Mouse (Mus musculus) embryonic facial prominence, embryonic 14.5 days (tissue): ENCODE results near the gene Neu1. TPM values are rescaled to one million over a fixed set of nuclear protein-coding genes. Genes with fewer than 3 reads are reported as not detected.
A peak's percentile ranks its signal among the peaks of the same experiment; 100 is the strongest.

ENCODE experiments used
- ATAC-seq: fragments of 200-750 bp; cut with Nextera tagmentation; 2 replicates; pipeline ENCODE4 v1.8.0; 2017; ENCODE audit warnings: low read depth, moderate number of reproducible peaks, moderate TSS enrichment
- DNase-seq: peaks from one replicate; pipeline ENCODE4 v3.0.0-alpha.2; 2015; ENCODE audit warnings: low spot score
- H3K27ac ChIP-seq: fragments of 300-500 bp; sonication (generic); replicated peaks from 2 replicates; pipeline ENCODE4 v1.5.1; 2014; ENCODE audit warnings: low read depth, mild to moderate bottlenecking, low read length, moderate library complexity
- H3K27me3 ChIP-seq: fragments of 300-500 bp; sonication (generic); replicated peaks from 2 replicates; pipeline ENCODE4 v1.6.1; 2014; ENCODE audit warnings: low read length; ENCODE audit not compliant: control insufficient read depth, insufficient read depth
- H3K36me3 ChIP-seq: fragments of 300-500 bp; sonication (generic); 2 replicates; pipeline ENCODE4 v1.6.1; 2014; ENCODE audit warnings: low read length, mixed read lengths; ENCODE audit not compliant: control insufficient read depth, insufficient read depth
- H3K4me1 ChIP-seq: fragments of 300-500 bp; sonication (generic); 2 replicates; pipeline ENCODE4 v1.6.1; 2014; ENCODE audit warnings: antibody characterized with exemption, low read length; ENCODE audit not compliant: control insufficient read depth, insufficient read depth
- H3K4me2 ChIP-seq: fragments of 300-500 bp; sonication (generic); 2 replicates; pipeline ENCODE4 v1.6.1; 2014; ENCODE audit warnings: low read depth, mild to moderate bottlenecking, low read length, moderate library complexity, mixed read lengths
- H3K4me3 ChIP-seq: fragments of 300-500 bp; sonication (generic); 2 replicates; pipeline ENCODE4 v1.5.1; 2014; ENCODE audit warnings: low read depth, mild to moderate bottlenecking, low read length
- H3K9ac ChIP-seq: fragments of 300-500 bp; sonication (generic); 2 replicates; pipeline ENCODE4 v1.6.1; 2014; ENCODE audit warnings: low read depth, mild to moderate bottlenecking, low read length, moderate library complexity, mixed read lengths
- H3K9me3 ChIP-seq: fragments of 300-500 bp; sonication (generic); 2 replicates; pipeline ENCODE4 v1.6.1; 2016; ENCODE audit warnings: low read length; ENCODE audit not compliant: control insufficient read depth
- WGBS: fragments of 180-500 bp; shearing (Covaris S2); extraction: QIAGEN DNeasy Blood & Tissue Kit; methylation state at CpG from one replicate; pipeline ENCODE4 v1.1.7; 2014; 5-methylcytosine and 5-hydroxymethylcytosine counted together
- polyA plus RNA-seq: library from polyadenylated mRNA; unstranded; fragments of >200 nt; fragmentation: Nextera tagmentation; extraction: Ambion mirVana; gene quantifications from 2 replicates; pipeline ENCODE4 v1.2.1, GENCODE M21; 2014

The Neu1 gene
- 15.0 and 15.4 TPM in 2 replicates for polyA plus RNA-seq

GRCm38 (mm10) chr17:34931061-34931734 lies at the start of gene Neu1:
Gene Neu1, plus strand, starts transcription at chr17:34931253.
- ATAC-seq (peak; percentile 98), DNase-seq (peak; percentile 99)
- Histone ChIP-seq H3K27me3 (no peaks in the 10 kb centered on the region), H3K4me2 (peak within 1 kb of the TSS; percentile 72), H3K4me1 (peaks cover 7% of the 10 kb centered on the region), H3K9me3 (no peaks in the 10 kb centered on the region), H3K27ac (no peak within 1 kb of the TSS), H3K9ac (peak within 1 kb of the TSS; percentile 81), H3K36me3 (peaks cover 5% of the 10 kb centered on the region; the same call in 1 of the 2 replicates), H3K4me3 (peak within 1 kb of the TSS; percentile 71)
- WGBS = 1% methylated on average over 31 of the region's 38 CpGs

- Histone ChIP-seq H3K4me3 (peak within 1 kb of the TSS; percentile 17; the same call in 1 of the 2 replicates), H3K27ac (no peak within 1 kb of the TSS), H3K4me1 (peaks cover 13% of the 10 kb centered on the region; the same call in 1 of the 2 replicates), H3K4me2 (peak within 1 kb of the TSS; percentile 37), H3K36me3 (no peaks in the 10 kb centered on the region), H3K9ac (peak within 1 kb of the TSS; percentile 49; the same call in 1 of the 2 replicates), H3K27me3 (no peaks in the 10 kb centered on the region), H3K9me3 (no peaks in the 10 kb centered on the region)
- no peak for ATAC-seq
- DNase-seq = no peak
- 5% methylated on average over 15 of the region's 15 CpGs for WGBS
Observed at GRCm38 (mm10) chr17:34881683-34882310, 49.3 kb upstream of the Neu1 start, which contains the start of gene Gm20547. Gene Gm20547, minus strand, starts transcription at chr17:34882042.

GRCm38 (mm10) chr17:34883332-34883731 lies 47.7 kb upstream of the Neu1 start:
- ATAC-seq (no peak), DNase-seq (no peak)
- Histone ChIP-seq H3K4me1 (peaks cover 13% of the 10 kb centered on the region; the same call in 1 of the 2 replicates), H3K4me2 (no peak overlapping the region), H3K9ac (no peak overlapping the region), H3K27me3 (no peaks in the 10 kb centered on the region), H3K27ac (0 out of 2 replicates have a peak overlapping the region, but pooled peaks have one; percentile 34), H3K9me3 (no peaks in the 10 kb centered on the region), H3K36me3 (no peaks in the 10 kb centered on the region), H3K4me3 (no peak overlapping the region)
- 60% methylated on average over 3 of the region's 3 CpGs for WGBS

GRCm38 (mm10) chr17:34884704-34885103 lies 46.3 kb upstream of the Neu1 start:
- DNase-seq = no peak
- H3K27ac ChIP-seq = no peak overlapping the region; the same call in 1 of the 2 replicates
- H3K4me1 ChIP-seq = peaks cover 8% of the 10 kb centered on the region; the same call in 1 of the 2 replicates
- H3K9ac ChIP-seq = no peak overlapping the region
- H3K27me3 ChIP-seq = no peaks in the 10 kb centered on the region
- ATAC-seq = no peak
- no peaks in the 10 kb centered on the region for H3K36me3 ChIP-seq
- WGBS = 88% methylated on average over 6 of the region's 6 CpGs
- H3K9me3 ChIP-seq = no peaks in the 10 kb centered on the region
- no peak overlapping the region for H3K4me2 ChIP-seq
- no peak overlapping the region for H3K4me3 ChIP-seq

GRCm38 (mm10) chr17:34885615-34886014 lies 45.4 kb upstream of the Neu1 start:
- no peak overlapping the region for H3K4me3 ChIP-seq
- H3K27me3 ChIP-seq = no peaks in the 10 kb centered on the region
- no peaks in the 10 kb centered on the region for H3K36me3 ChIP-seq
- ATAC-seq = no peak
- no peaks in the 10 kb centered on the region for H3K9me3 ChIP-seq
- WGBS = 61% methylated on average over 3 of the region's 3 CpGs
- H3K4me1 ChIP-seq = peaks cover 6% of the 10 kb centered on the region; the same call in 1 of the 2 replicates
- H3K9ac ChIP-seq = no peak overlapping the region
- H3K4me2 ChIP-seq = no peak overlapping the region
- H3K27ac ChIP-seq = no peak overlapping the region
- DNase-seq = no peak

GRCm38 (mm10) chr17:34887942-34888341 lies 43.1 kb upstream of the Neu1 start:
- Histone ChIP-seq H3K9ac (no peak overlapping the region), H3K4me3 (no peak overlapping the region), H3K4me1 (no peaks in the 10 kb centered on the region; the same call in 1 of the 2 replicates), H3K4me2 (no peak overlapping the region), H3K9me3 (no peaks in the 10 kb centered on the region), H3K36me3 (no peaks in the 10 kb centered on the region), H3K27me3 (no peaks in the 10 kb centered on the region), H3K27ac (no peak overlapping the region)
- WGBS = 85% methylated on average over 5 of the region's 5 CpGs
- ATAC-seq = no peak
- DNase-seq = no peak

- Histone ChIP-seq H3K4me2 (no peak overlapping the region), H3K36me3 (no peaks in the 10 kb centered on the region), H3K4me1 (no peaks in the 10 kb centered on the region), H3K27ac (no peak overlapping the region), H3K4me3 (no peak overlapping the region), H3K9me3 (no peaks in the 10 kb centered on the region), H3K9ac (no peak overlapping the region; the same call in 1 of the 2 replicates), H3K27me3 (no peaks in the 10 kb centered on the region)
- ATAC-seq (no peak), DNase-seq (no peak)
- WGBS = 82% methylated on average over 12 of the region's 12 CpGs
Observed at GRCm38 (mm10) chr17:34890074-34890743, 40.8 kb upstream of the Neu1 start.

GRCm38 (mm10) chr17:34891377-34891776 lies 39.7 kb upstream of the Neu1 start:
- Histone ChIP-seq H3K9me3 (no peaks in the 10 kb centered on the region), H3K9ac (no peak overlapping the region), H3K36me3 (peaks cover 6% of the 10 kb centered on the region; the same call in 1 of the 2 replicates), H3K4me2 (no peak overlapping the region), H3K4me3 (no peak overlapping the region), H3K4me1 (peaks cover 4% of the 10 kb centered on the region; the same call in 1 of the 2 replicates), H3K27ac (no peak overlapping the region), H3K27me3 (no peaks in the 10 kb centered on the region)
- DNase-seq (no peak), ATAC-seq (no peak)
- 87% methylated on average over 2 of the region's 2 CpGs for WGBS
